Mouse (Mus musculus): ENCODE measurements around the gene Pparg. TPM values are rescaled to one million over a fixed set of nuclear protein-coding genes. Genes with fewer than 3 reads are reported as not detected.

The Pparg gene
- 4.3 and 5.1 TPM in 2 replicates for polyA plus RNA-seq (2012; rRNA removed)

DNA sequence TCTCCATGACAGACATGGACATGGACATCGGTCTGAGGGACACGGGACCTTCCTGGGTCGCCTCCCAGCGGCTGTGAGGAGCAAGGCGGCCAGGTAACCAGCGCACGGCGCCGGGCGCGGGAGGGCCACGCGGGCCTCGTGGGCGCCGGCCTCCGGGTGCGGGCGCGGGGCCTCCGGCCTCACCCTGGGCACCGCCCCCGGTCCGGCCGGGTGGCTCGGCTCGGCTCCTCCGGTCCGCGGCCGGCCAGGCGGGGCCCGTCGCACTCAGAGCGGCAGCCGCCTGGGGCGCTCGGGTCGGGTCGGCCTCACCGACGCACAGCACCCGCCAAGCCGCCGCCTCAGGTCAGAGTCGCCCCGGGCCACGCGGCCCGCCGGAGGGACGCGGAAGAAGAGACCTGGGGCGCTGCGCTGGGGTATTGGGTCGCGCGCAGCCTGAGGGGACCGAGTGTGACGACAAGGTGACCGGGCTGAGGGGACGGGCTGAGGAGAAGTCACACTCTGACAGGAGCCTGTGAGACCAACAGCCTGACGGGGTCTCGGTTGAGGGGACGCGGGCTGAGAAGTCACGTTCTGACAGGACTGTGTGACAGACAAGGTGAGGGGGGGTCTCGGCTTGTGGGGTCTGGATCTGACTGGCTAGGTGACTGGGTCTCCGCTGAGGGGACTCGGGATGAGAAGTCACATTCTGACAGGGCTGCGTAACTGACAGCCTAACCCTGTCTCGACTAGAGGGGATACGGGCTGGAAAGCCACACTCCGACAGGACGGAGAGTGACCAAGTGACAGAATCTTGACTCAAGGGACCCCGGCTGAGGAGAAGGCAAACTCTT lies at the start of gene Pparg:
Pparg (plus strand) TSS at position 176 of the 830 bp plus-strand sequence.
- DNase-seq (ENCODE audit: low read depth in 1 of 2, low spot score in 2 of 2), result no peak
- Histone ChIP-seq H3K36me3 (ENCODE audit: control insufficient read depth, insufficient read depth, low read length) (no peaks in the 10 kb centered on the region), H3K27ac (ENCODE audit: insufficient read depth, low read length) (peak within 1 kb of the TSS; percentile 29), H3K4me3 (ENCODE audit: extremely low read depth, insufficient read depth, insufficient read length) (peak within 1 kb of the TSS; percentile 50; the same call in 1 of the 2 replicates), H3K4me1 (ENCODE audit: control insufficient read depth, insufficient read depth, insufficient read length) (peaks cover 4% of the 10 kb centered on the region; the same call in 1 of the 2 replicates), H3K27me3 (ENCODE audit: control insufficient read depth, insufficient read depth, low read length) (peaks cover 10% of the 10 kb centered on the region)
- WGBS, result 1% methylated on average over 75 of the region's 76 CpGs
- TF ChIP-seq CTCF (IDR thresholded peaks at IDR 0.05; ENCODE audit: extremely low read depth, insufficient read depth, insufficient read length, insufficient replicate concordance) (no peak), POLR2A (IDR thresholded peaks at IDR 0.05; ENCODE audit: low read depth, low read length) (no peak)

DNA sequence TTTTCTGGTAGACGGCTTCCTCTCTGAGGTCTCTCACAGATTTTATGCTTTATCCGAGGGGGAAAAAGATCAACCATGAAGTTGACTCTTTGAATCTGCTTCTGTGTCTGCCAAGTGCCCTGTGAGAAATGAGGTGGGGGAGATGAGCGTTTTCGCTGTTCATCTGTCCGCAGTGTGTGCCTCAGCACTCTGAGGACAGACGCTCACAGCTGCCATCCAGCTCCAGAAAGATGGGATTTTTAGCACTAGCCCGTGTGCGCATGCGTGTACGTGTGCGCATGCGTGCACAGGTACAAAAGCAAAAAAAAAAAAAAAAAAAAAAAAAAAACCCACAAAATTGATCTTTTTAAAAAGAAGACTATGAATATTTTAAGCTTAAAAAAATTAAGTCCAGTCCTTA lies 48.0 kb upstream of the Pparg start:
- Histone ChIP-seq H3K27me3 (ENCODE audit: control insufficient read depth, insufficient read depth, low read length) (no peaks in the 10 kb centered on the region), H3K27ac (ENCODE audit: insufficient read depth, low read length) (no peak overlapping the region), H3K36me3 (ENCODE audit: control insufficient read depth, insufficient read depth, low read length) (no peaks in the 10 kb centered on the region), H3K4me3 (ENCODE audit: extremely low read depth, insufficient read depth, insufficient read length) (no peak overlapping the region), H3K4me1 (ENCODE audit: control insufficient read depth, insufficient read depth, insufficient read length) (no peaks in the 10 kb centered on the region)
- no peak for DNase-seq (ENCODE audit: low read depth in 1 of 2, low spot score in 2 of 2)
- WGBS, result 73% methylated on average over 12 of the region's 12 CpGs
- TF ChIP-seq CTCF (IDR thresholded peaks at IDR 0.05; ENCODE audit: extremely low read depth, insufficient read depth, insufficient read length, insufficient replicate concordance), result no peak
- no peak for TF ChIP-seq POLR2A (IDR thresholded peaks at IDR 0.05; ENCODE audit: low read depth, low read length)

DNA sequence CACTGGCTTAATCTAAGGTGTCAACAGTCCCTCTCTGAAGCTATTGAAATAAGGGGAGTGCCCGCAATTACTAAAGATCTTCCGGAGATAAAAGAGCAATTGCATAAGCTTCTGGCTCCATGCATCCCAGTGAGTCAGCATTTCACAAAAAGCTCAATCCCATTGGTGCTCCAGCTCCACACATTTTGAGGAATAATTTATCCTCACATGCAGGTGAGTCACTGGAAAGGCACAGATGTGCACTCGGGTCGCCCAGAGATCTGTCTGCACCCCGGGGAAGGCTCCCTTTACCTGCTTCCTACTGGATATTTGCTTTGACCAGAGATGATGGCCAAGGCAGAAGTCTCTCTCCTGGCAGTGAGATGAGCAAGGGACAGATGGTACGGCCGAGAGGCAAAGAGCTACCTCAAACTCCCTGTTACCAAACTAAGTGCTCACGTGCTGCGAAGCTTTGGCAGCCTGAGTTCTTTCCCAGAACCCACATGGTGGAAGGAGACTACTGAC lies 47.5 kb upstream of the Pparg start:
- DNase-seq (ENCODE audit: low read depth in 1 of 2, low spot score in 2 of 2), result no peak
- WGBS, result 80% methylated on average over 9 of the region's 9 CpGs

DNA sequence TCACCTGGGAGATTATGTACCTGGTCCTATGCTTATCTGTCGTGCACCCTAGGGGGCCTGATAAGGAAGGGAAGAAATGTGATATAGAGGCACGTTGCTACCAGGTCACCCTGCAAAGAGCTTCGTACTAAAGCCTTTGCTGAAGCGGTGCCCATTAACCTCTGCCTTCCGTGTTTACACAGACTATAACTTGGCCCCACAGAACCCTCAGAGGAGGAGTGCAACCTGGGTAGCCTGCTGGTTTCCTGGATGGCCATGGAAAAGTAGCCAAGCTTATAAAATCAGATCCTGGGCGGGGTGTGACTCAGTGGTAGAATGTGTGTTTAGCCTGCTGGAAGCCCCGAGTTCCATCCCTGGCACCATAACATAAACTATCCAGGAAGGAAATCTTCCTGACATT lies 46.8 kb upstream of the Pparg start:
- Histone ChIP-seq H3K4me3 (ENCODE audit: extremely low read depth, insufficient read depth, insufficient read length) (no peak overlapping the region), H3K27me3 (ENCODE audit: control insufficient read depth, insufficient read depth, low read length) (no peaks in the 10 kb centered on the region), H3K4me1 (ENCODE audit: control insufficient read depth, insufficient read depth, insufficient read length) (no peaks in the 10 kb centered on the region), H3K36me3 (ENCODE audit: control insufficient read depth, insufficient read depth, low read length) (no peaks in the 10 kb centered on the region), H3K27ac (ENCODE audit: insufficient read depth, low read length) (no peak overlapping the region)
- TF ChIP-seq CTCF (IDR thresholded peaks at IDR 0.05; ENCODE audit: extremely low read depth, insufficient read depth, insufficient read length, insufficient replicate concordance), result no peak
- no peak for TF ChIP-seq POLR2A (IDR thresholded peaks at IDR 0.05; ENCODE audit: low read depth, low read length)
- WGBS, result 85% methylated on average over 7 of the region's 7 CpGs
- no peak for DNase-seq (ENCODE audit: low read depth in 1 of 2, low spot score in 2 of 2)

More for the DNA sequence above, 47.5 kb upstream of the Pparg start:
- no peaks in the 10 kb centered on the region for H3K4me1 ChIP-seq (ENCODE audit: control insufficient read depth, insufficient read depth, insufficient read length)
- no peaks in the 10 kb centered on the region for H3K27me3 ChIP-seq (ENCODE audit: control insufficient read depth, insufficient read depth, low read length)
- TF ChIP-seq POLR2A (IDR thresholded peaks at IDR 0.05; ENCODE audit: low read depth, low read length) (no peak), CTCF (IDR thresholded peaks at IDR 0.05; ENCODE audit: extremely low read depth, insufficient read depth, insufficient read length, insufficient replicate concordance) (no peak)
- no peak overlapping the region for H3K4me3 ChIP-seq (ENCODE audit: extremely low read depth, insufficient read depth, insufficient read length)
- H3K27ac ChIP-seq (ENCODE audit: insufficient read depth, low read length), result no peak overlapping the region
- no peaks in the 10 kb centered on the region for H3K36me3 ChIP-seq (ENCODE audit: control insufficient read depth, insufficient read depth, low read length)

DNA sequence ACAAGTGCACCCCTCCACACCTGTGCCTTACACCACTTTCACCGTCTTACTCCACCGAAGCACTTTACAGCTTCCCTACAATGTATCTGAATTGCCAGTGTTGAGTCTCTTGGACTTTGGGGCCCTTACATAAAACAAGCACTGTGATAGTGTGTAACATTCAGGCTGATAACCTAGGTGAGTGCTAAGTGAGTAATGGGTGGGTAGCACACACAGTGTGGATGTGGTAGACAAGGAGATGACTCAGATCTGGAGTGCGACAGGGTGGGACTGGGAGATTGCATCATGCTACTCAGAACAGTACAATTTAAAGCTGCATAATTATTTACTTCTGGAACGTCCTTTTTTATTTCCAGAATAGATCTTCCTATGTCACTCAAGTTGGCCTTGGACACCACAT lies 45.0 kb upstream of the Pparg start:
- Histone ChIP-seq H3K4me1 (ENCODE audit: control insufficient read depth, insufficient read depth, insufficient read length) (no peaks in the 10 kb centered on the region), H3K4me3 (ENCODE audit: extremely low read depth, insufficient read depth, insufficient read length) (no peak overlapping the region), H3K27me3 (ENCODE audit: control insufficient read depth, insufficient read depth, low read length) (no peaks in the 10 kb centered on the region), H3K36me3 (ENCODE audit: control insufficient read depth, insufficient read depth, low read length) (no peaks in the 10 kb centered on the region), H3K27ac (ENCODE audit: insufficient read depth, low read length) (no peak overlapping the region)
- TF ChIP-seq CTCF (IDR thresholded peaks at IDR 0.05; ENCODE audit: extremely low read depth, insufficient read depth, insufficient read length, insufficient replicate concordance), result no peak
- TF ChIP-seq POLR2A (IDR thresholded peaks at IDR 0.05; ENCODE audit: low read depth, low read length), result no peak
- DNase-seq (ENCODE audit: low read depth in 1 of 2, low spot score in 2 of 2), result no peak
- WGBS, result 82% methylated on average over 4 of the region's 4 CpGs

DNA sequence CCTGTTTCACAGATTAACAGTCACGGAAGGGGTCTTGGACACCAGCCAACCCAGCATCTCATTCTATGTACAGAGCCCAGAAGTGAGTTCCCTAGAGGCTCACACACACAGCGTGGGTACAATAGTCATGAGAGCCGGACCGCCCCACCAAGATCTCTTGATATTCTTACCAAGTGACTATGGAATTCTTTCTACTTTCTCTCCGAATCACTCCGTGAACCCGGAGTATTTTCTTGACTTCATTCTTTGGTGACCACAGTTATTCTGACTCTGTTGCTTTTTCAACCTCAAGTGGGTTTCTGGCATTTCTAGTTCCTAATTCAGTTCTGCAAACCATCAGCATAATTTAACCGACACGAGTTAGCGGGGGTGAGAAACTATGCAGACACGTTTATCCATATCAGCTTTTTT lies 43.9 kb upstream of the Pparg start:
- no peak for TF ChIP-seq POLR2A (IDR thresholded peaks at IDR 0.05; ENCODE audit: low read depth, low read length)
- no peak for TF ChIP-seq CTCF (IDR thresholded peaks at IDR 0.05; ENCODE audit: extremely low read depth, insufficient read depth, insufficient read length, insufficient replicate concordance)
- H3K36me3 ChIP-seq (ENCODE audit: control insufficient read depth, insufficient read depth, low read length), result no peaks in the 10 kb centered on the region
- H3K27ac ChIP-seq (ENCODE audit: insufficient read depth, low read length), result peak overlapping the region; percentile 47; the same call in 1 of the 2 replicates
- H3K4me3 ChIP-seq (ENCODE audit: extremely low read depth, insufficient read depth, insufficient read length), result peak overlapping the region; percentile 18; the same call in 1 of the 2 replicates
- H3K27me3 ChIP-seq (ENCODE audit: control insufficient read depth, insufficient read depth, low read length), result no peaks in the 10 kb centered on the region
- WGBS, result 66% methylated on average over 11 of the region's 11 CpGs
- no peak for DNase-seq (ENCODE audit: low read depth in 1 of 2, low spot score in 2 of 2)
- H3K4me1 ChIP-seq (ENCODE audit: control insufficient read depth, insufficient read depth, insufficient read length), result no peaks in the 10 kb centered on the region

DNA sequence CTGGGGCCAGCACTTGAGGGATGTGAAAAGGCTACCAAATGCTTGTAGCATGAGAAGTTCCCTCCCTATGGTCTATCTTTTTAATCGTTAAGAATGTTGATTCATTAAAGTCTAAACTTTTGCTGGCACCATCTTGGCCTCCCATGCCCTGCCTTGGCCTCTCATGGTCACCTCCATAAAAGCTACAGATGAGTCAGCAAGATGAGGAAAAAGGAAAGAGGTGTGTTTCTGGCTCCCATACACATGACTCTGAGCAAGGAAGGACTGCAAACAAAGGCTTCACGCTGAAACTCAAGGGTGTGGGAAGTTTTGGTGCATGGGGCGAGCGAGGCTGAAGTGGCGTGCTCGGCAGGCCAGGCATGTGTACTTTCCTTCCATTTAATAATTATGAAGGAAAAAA lies 41.9 kb upstream of the Pparg start:
- no peaks in the 10 kb centered on the region for H3K27me3 ChIP-seq (ENCODE audit: control insufficient read depth, insufficient read depth, low read length)
- WGBS, result 75% methylated on average over 6 of the region's 6 CpGs
- no peak overlapping the region for H3K27ac ChIP-seq (ENCODE audit: insufficient read depth, low read length)
- no peaks in the 10 kb centered on the region for H3K4me1 ChIP-seq (ENCODE audit: control insufficient read depth, insufficient read depth, insufficient read length)
- no peak overlapping the region for H3K4me3 ChIP-seq (ENCODE audit: extremely low read depth, insufficient read depth, insufficient read length)
- no peak for DNase-seq (ENCODE audit: low read depth in 1 of 2, low spot score in 2 of 2)
- H3K36me3 ChIP-seq (ENCODE audit: control insufficient read depth, insufficient read depth, low read length), result no peaks in the 10 kb centered on the region
- TF ChIP-seq CTCF (IDR thresholded peaks at IDR 0.05; ENCODE audit: extremely low read depth, insufficient read depth, insufficient read length, insufficient replicate concordance), result no peak
- no peak for TF ChIP-seq POLR2A (IDR thresholded peaks at IDR 0.05; ENCODE audit: low read depth, low read length)
